Mouse (Mus musculus) limb, embryonic 10.5 days (tissue): ENCODE data around the gene Tcf19. TPM values are rescaled to one million over a fixed set of nuclear protein-coding genes. Genes with fewer than 3 reads are reported as not detected.
"Not testable (repeated sequence)": the region's sequence is repeated elsewhere in the genome, so short reads cannot be mapped to it uniquely, and the experiment has no call there.

Experiments
- DNase-seq: peaks from one replicate; pipeline ENCODE4 v3.0.0-alpha.2; 2017; ENCODE audit warnings: low spot score
- H3K27ac ChIP-seq: fragments of 300-500 bp; sonication (generic); 2 replicates; pipeline ENCODE4 v1.5.1; 2016; ENCODE audit warnings: mild to moderate bottlenecking
- H3K27me3 ChIP-seq: fragments of 300-500 bp; sonication (generic); 2 replicates; pipeline ENCODE4 v1.6.1; 2016; ENCODE audit warnings: low read depth, mild to moderate bottlenecking; ENCODE audit not compliant: poor library complexity, severe bottlenecking
- H3K36me3 ChIP-seq: fragments of 300-500 bp; sonication (generic); 2 replicates; pipeline ENCODE4 v1.6.1; 2016; ENCODE audit warnings: mild to moderate bottlenecking, moderate library complexity
- H3K4me1 ChIP-seq: fragments of 300-500 bp; sonication (generic); 2 replicates; pipeline ENCODE4 v1.6.1; 2016
- H3K4me3 ChIP-seq: fragments of 300-500 bp; sonication (generic); 2 replicates; pipeline ENCODE4 v1.5.1; 2016; ENCODE audit warnings: mild to moderate bottlenecking, moderate library complexity
- H3K9me3 ChIP-seq: fragments of 300-500 bp; sonication (generic); replicated peaks from 2 replicates; pipeline ENCODE4 v1.6.1; 2016; ENCODE audit warnings: mild to moderate bottlenecking
- WGBS: fragments of 180-500 bp; shearing (Covaris S2); methylation state at CpG from one replicate; pipeline ENCODE4 v1.1.7; 2016; 5-methylcytosine and 5-hydroxymethylcytosine counted together
- polyA plus RNA-seq: library from polyadenylated mRNA; unstranded; fragments of >200 nt; fragmentation: Nextera tagmentation; extraction: Ambion mirVana; gene quantifications from 2 replicates; pipeline ENCODE4 v1.2.1, GENCODE M21; 2016

Tcf19 gene
- polyA plus RNA-seq, 1 experiment from 2014 or later = 52.0 TPM

GRCm38 (mm10) chr17:35517526-35517925 is 902 bp upstream of the Tcf19 start:
- Histone ChIP-seq H3K4me3 (peak overlapping the region; percentile 72), H3K36me3 (peaks cover 32% of the 10 kb centered on the region), H3K9me3 (no peaks in the 10 kb centered on the region), H3K27ac (peak overlapping the region; percentile 85), H3K4me1 (peaks cover 34% of the 10 kb centered on the region), H3K27me3 (no peaks in the 10 kb centered on the region)
- WGBS = 12% methylated on average over 12 of the region's 12 CpGs
- no peak for DNase-seq

GRCm38 (mm10) chr17:35515911-35516640 is 548 bp downstream of the Tcf19 start:
- Histone ChIP-seq H3K4me1 (peaks cover 34% of the 10 kb centered on the region), H3K9me3 (no peaks in the 10 kb centered on the region), H3K36me3 (peaks cover 26% of the 10 kb centered on the region), H3K4me3 (peak overlapping the region; percentile 72), H3K27me3 (no peaks in the 10 kb centered on the region), H3K27ac (peak overlapping the region; percentile 85)
- WGBS = 6% methylated on average over 25 of the region's 25 CpGs
- peak; percentile 67 for DNase-seq

GRCm38 (mm10) chr17:35514756-35515155 is 1.9 kb downstream of the Tcf19 start:
- Histone ChIP-seq H3K27me3 (no peaks in the 10 kb centered on the region), H3K27ac (peak overlapping the region; percentile 64), H3K9me3 (no peaks in the 10 kb centered on the region), H3K4me3 (peak overlapping the region; percentile 72), H3K36me3 (peaks cover 16% of the 10 kb centered on the region), H3K4me1 (peaks cover 34% of the 10 kb centered on the region)
- WGBS = 23% methylated on average over 6 of the region's 6 CpGs
- no peak for DNase-seq

GRCm38 (mm10) chr17:35513886-35514285 is 2.7 kb downstream of the Tcf19 start:
- H3K4me3 ChIP-seq = peak overlapping the region; percentile 72; the same call in 1 of the 2 replicates
- peak; percentile 89 for DNase-seq
- WGBS = 13% methylated on average over 2 of the region's 2 CpGs

GRCm38 (mm10) chr17:35512916-35513626 is 3.6 kb downstream of the Tcf19 start:
- no peak for DNase-seq
- Histone ChIP-seq H3K27me3 (peaks cover 9% of the 10 kb centered on the region), H3K36me3 (peaks cover 16% of the 10 kb centered on the region), H3K4me1 (peaks cover 30% of the 10 kb centered on the region), H3K27ac (no peak overlapping the region), H3K9me3 (no peaks in the 10 kb centered on the region), H3K4me3 (no peak overlapping the region)
- 90% methylated on average over 7 of the region's 7 CpGs for WGBS

More at GRCm38 (mm10) chr17:35513886-35514285, 2.7 kb downstream of the Tcf19 start:
- Histone ChIP-seq H3K4me1 (peaks cover 34% of the 10 kb centered on the region), H3K36me3 (peaks cover 16% of the 10 kb centered on the region), H3K9me3 (no peaks in the 10 kb centered on the region), H3K27me3 (peaks cover 2% of the 10 kb centered on the region; the same call in 1 of the 2 replicates), H3K27ac (0 out of 2 replicates have a peak overlapping the region, but pooled peaks have one; percentile 64)

- no peak for DNase-seq
- Histone ChIP-seq H3K27me3 (peaks cover 47% of the 10 kb centered on the region), H3K27ac (no peak overlapping the region), H3K36me3 (peaks cover 12% of the 10 kb centered on the region), H3K4me3 (no peak overlapping the region), H3K9me3 (no peaks in the 10 kb centered on the region), H3K4me1 (peaks cover 16% of the 10 kb centered on the region)
- WGBS = 50% methylated on average over 8 of the region's 8 CpGs
Observed at GRCm38 (mm10) chr17:35509284-35509683, 7.3 kb downstream of the Tcf19 start.

- 59% methylated on average over 5 of the region's 5 CpGs for WGBS
- H3K4me3 ChIP-seq, DNase-seq, H3K9me3 ChIP-seq, H3K27ac ChIP-seq, H3K36me3 ChIP-seq: not testable (repeated sequence)
- Histone ChIP-seq H3K27me3 (peaks cover 53% of the 10 kb centered on the region), H3K4me1 (peaks cover 17% of the 10 kb centered on the region)
Observed at GRCm38 (mm10) chr17:35508279-35508678, 8.3 kb downstream of the Tcf19 start.

GRCm38 (mm10) chr17:35507556-35508260 is 8.9 kb downstream of the Tcf19 start:
- Histone ChIP-seq H3K36me3 (peaks cover 6% of the 10 kb centered on the region; the same call in 1 of the 2 replicates), H3K27ac (no peak overlapping the region), H3K4me3 (no peak overlapping the region), H3K4me1 (peaks cover 19% of the 10 kb centered on the region), H3K9me3 (no peaks in the 10 kb centered on the region), H3K27me3 (peaks cover 53% of the 10 kb centered on the region)
- 23% methylated on average over 13 of the region's 13 CpGs for WGBS
- DNase-seq = no peak

GRCm38 (mm10) chr17:35506881-35507280 is 9.7 kb downstream of the Tcf19 start:
- Histone ChIP-seq H3K9me3 (no peaks in the 10 kb centered on the region), H3K36me3 (no peaks in the 10 kb centered on the region), H3K4me3 (no peak overlapping the region), H3K4me1 (peaks cover 27% of the 10 kb centered on the region), H3K27ac (no peak overlapping the region), H3K27me3 (peaks cover 53% of the 10 kb centered on the region)
- 11% methylated on average over 10 of the region's 10 CpGs for WGBS
- no peak for DNase-seq

- no peak for DNase-seq
- H3K9me3 ChIP-seq = no peaks in the 10 kb centered on the region
- H3K27me3 ChIP-seq = peaks cover 53% of the 10 kb centered on the region
- WGBS = 36% methylated on average over 13 of the region's 13 CpGs
- H3K27ac ChIP-seq = no peak within 1 kb of the TSS
- no peak within 1 kb of the TSS for H3K4me3 ChIP-seq
- H3K4me1 ChIP-seq = peaks cover 28% of the 10 kb centered on the region
- H3K36me3 ChIP-seq = no peaks in the 10 kb centered on the region
Observed at GRCm38 (mm10) chr17:35505776-35506175, 10.8 kb downstream of the Tcf19 start, which contains the start of gene Pou5f1. Gene Pou5f1 (plus strand): TSS chr17:35506018.

- Histone ChIP-seq H3K36me3 (no peaks in the 10 kb centered on the region), H3K9me3 (no peaks in the 10 kb centered on the region), H3K27me3 (peaks cover 53% of the 10 kb centered on the region), H3K4me3 (no peak overlapping the region), H3K27ac (0 out of 2 replicates have a peak overlapping the region, but pooled peaks have one; percentile 8), H3K4me1 (peaks cover 28% of the 10 kb centered on the region)
- 28% methylated on average over 8 of the region's 8 CpGs for WGBS
- DNase-seq = no peak
Observed at GRCm38 (mm10) chr17:35504628-35505481, 11.8 kb downstream of the Tcf19 start.

- Histone ChIP-seq H3K36me3 (no peaks in the 10 kb centered on the region), H3K4me1 (peaks cover 28% of the 10 kb centered on the region), H3K27me3 (peaks cover 50% of the 10 kb centered on the region), H3K27ac (no peak overlapping the region), H3K4me3 (no peak overlapping the region), H3K9me3 (no peaks in the 10 kb centered on the region)
- 27% methylated on average over 5 of the region's 5 CpGs for WGBS
- no peak for DNase-seq
Observed at GRCm38 (mm10) chr17:35503849-35504248, 12.8 kb downstream of the Tcf19 start.
